In genomic region chr7:37357647-37358395, GRCm38 (mm10) we compare ENCODE assay signal across 9 mouse cellular contexts.
DNase-seq lines count a peak whose midpoint lies in the region; ATAC-seq and TF ChIP-seq lines count a peak whose summit lies in the region.
"Had no signal": no experiment of that assay in that cellular context is flagged by ENCODE, and none has a peak within 500 bp of the region (broad histone marks: within the 10 kb centered on the region; RNA-seq: fewer than 3 reads in every experiment).

No protein-coding gene starts in this region.

- no peak overlapping the region for H3K27ac ChIP-seq in forebrain, embryonic 14.5 days (ENCODE audit: low read depth, low read length)
- no peak overlapping the region for H3K27ac ChIP-seq in thymus, adult 2 months (ENCODE audit: control insufficient read depth, insufficient read depth, low read length)
- H3K27ac ChIP-seq: liver, embryonic 15.5 days had no signal

- H3K9ac ChIP-seq in forebrain, embryonic 14.5 days (ENCODE audit: low read length): no peak overlapping the region
- H3K9ac ChIP-seq: liver, embryonic 15.5 days had no signal

- WGBS in forebrain, embryonic 14.5 days: 19% methylated on average over 17 of the region's 21 CpGs
- WGBS in lung, adult 2 months: 20% methylated on average over 21 of the region's 21 CpGs
- WGBS in thymus, adult 2 months: 28% methylated on average over 21 of the region's 21 CpGs

- H3K9me3 ChIP-seq in E14TG2a.4 (ENCODE audit: low read length): peaks cover 7% of the 10 kb centered on the region
- H3K9me3 ChIP-seq in forebrain, embryonic 14.5 days (replicated peaks; ENCODE audit: control insufficient read depth, low read length): no peaks in the 10 kb centered on the region
- H3K9me3 ChIP-seq: liver, embryonic 15.5 days had no signal

- intact Hi-C loops in heart, postnatal 14 days (cut with DNase I): loop anchor here (2.0 to 10.0 kb wide), 2 partner anchors 1455 to 1673 kb away; no protein-coding TSS in a partner anchor

- peak; percentile 60 for ATAC-seq in forebrain, embryonic 14.5 days

- TF ChIP-seq POLR2A in lung, adult 2 months (IDR thresholded peaks at IDR 0.05; ENCODE audit: borderline replicate concordance, extremely low read depth, low read depth, low read length): no peak
- TF ChIP-seq POLR2A in thymus, adult 2 months (IDR thresholded peaks at IDR 0.05; ENCODE audit: control insufficient read depth, extremely low read depth, insufficient read depth, low read length, poor library complexity): no peak

- DNase-seq in c-Kit-positive CD71-positive TER-119-negative erythroid progenitor cells, embryonic 14.5 days (ENCODE audit: low read depth): peak; percentile 57
- DNase-seq in forebrain, embryonic 14.5 days (ENCODE audit: low spot score): peak; percentile 94
- peak; percentile 88 to 95 for DNase-seq in heart, postnatal 14 days
- peak; percentile 93 for DNase-seq in layer of hippocampus, adult 11-12 months (ENCODE audit: low spot score)
- peak; percentile 84 for DNase-seq in lung, adult 2 months
- peak; percentile 52 for DNase-seq in ovary, adult 18-20 months (ENCODE audit: low spot score)
- DNase-seq in thymus, adult 2 months: peak; percentile 83

- peaks cover 32% of the 10 kb centered on the region for H3K4me1 ChIP-seq in E14TG2a.4 (replicated peaks; ENCODE audit: low read depth, low read length)
- peaks cover 7% of the 10 kb centered on the region for H3K4me1 ChIP-seq in forebrain, embryonic 14.5 days (ENCODE audit: control insufficient read depth, insufficient read depth, low read length)
- H3K4me1 ChIP-seq in lung, adult 2 months (ENCODE audit: control insufficient read depth, insufficient read depth, low read length): 0 out of 2 replicates have a peak, but pooled peaks cover 2% of the 10 kb centered on the region
- 0 out of 2 replicates have a peak, but pooled peaks cover 2% of the 10 kb centered on the region for H3K4me1 ChIP-seq in thymus, adult 2 months (replicated peaks; ENCODE audit: control insufficient read depth, insufficient read depth, low read length)

- no peak overlapping the region for H3K4me2 ChIP-seq in forebrain, embryonic 14.5 days (ENCODE audit: low read length)
- H3K4me2 ChIP-seq: liver, embryonic 15.5 days had no signal

- peak; percentile 93 for TF ChIP-seq CTCF in E14TG2a.4 (conservative IDR thresholded peaks at IDR 0.05; ENCODE audit: low read length)
- TF ChIP-seq CTCF in lung, adult 2 months (IDR thresholded peaks at IDR 0.05; ENCODE audit: insufficient read depth, low read length): peak; percentile 98
- TF ChIP-seq CTCF in thymus, adult 2 months (IDR thresholded peaks at IDR 0.05; ENCODE audit: borderline replicate concordance, control insufficient read depth, extremely low read depth, insufficient read depth, low read length, poor library complexity): peak; percentile 62; the same call in 1 of the 2 replicates

- H3K4me3 ChIP-seq in E14TG2a.4 (replicated peaks; ENCODE audit: low read length): peak overlapping the region; percentile 35; the same call in 1 of the 2 replicates
- no peak overlapping the region for H3K4me3 ChIP-seq in forebrain, embryonic 14.5 days (ENCODE audit: low read depth, low read length)
- no peak overlapping the region for H3K4me3 ChIP-seq in lung, adult 2 months (replicated peaks; ENCODE audit: extremely low read depth, low read depth, low read length)
- no peak overlapping the region for H3K4me3 ChIP-seq in thymus, adult 2 months (ENCODE audit: control insufficient read depth, insufficient read depth, low read length)
- H3K4me3 ChIP-seq: liver, embryonic 15.5 days had no signal

- H3K36me3 ChIP-seq in E14TG2a.4 (ENCODE audit: insufficient read depth, low read length): no peaks in the 10 kb centered on the region
- H3K36me3 ChIP-seq in forebrain, embryonic 14.5 days (ENCODE audit: control insufficient read depth, insufficient read depth, low read length): no peaks in the 10 kb centered on the region
- no peaks in the 10 kb centered on the region for H3K36me3 ChIP-seq in thymus, adult 2 months (ENCODE audit: control insufficient read depth, insufficient read depth, low read length)
- H3K36me3 ChIP-seq: liver, embryonic 15.5 days had no signal

- H3K27me3 ChIP-seq in E14TG2a.4 (ENCODE audit: insufficient read depth, low read length): peaks cover 28% of the 10 kb centered on the region
- no peaks in the 10 kb centered on the region for H3K27me3 ChIP-seq in forebrain, embryonic 14.5 days (replicated peaks; ENCODE audit: control insufficient read depth, insufficient read depth, low read length)
- H3K27me3 ChIP-seq in thymus, adult 2 months (ENCODE audit: control insufficient read depth, insufficient read depth, low read length): no peaks in the 10 kb centered on the region
